Comparison of ENCODE assay signal across 8 mouse cellular contexts in genomic region chr1:131528561-131529166, GRCm38 (mm10). TPM values are rescaled to one million over a fixed set of nuclear protein-coding genes. Genes with fewer than 3 reads are reported as not detected.
DNase-seq lines count a peak whose midpoint lies in the region; ATAC-seq and TF ChIP-seq lines count a peak whose summit lies in the region.

No protein-coding gene starts in this region.

- H3K9me3 ChIP-seq in lung, embryonic 16.5 days (ENCODE audit: control insufficient read depth, low read length) = no peaks in the 10 kb centered on the region
- H3K9me3 ChIP-seq in intestine, embryonic 14.5 days (ENCODE audit: control insufficient read depth, low read length) = no peaks in the 10 kb centered on the region

- H3K36me3 ChIP-seq in lung, embryonic 16.5 days (ENCODE audit: control insufficient read depth, insufficient read depth, low read length) = no peaks in the 10 kb centered on the region
- H3K36me3 ChIP-seq in intestine, embryonic 14.5 days (ENCODE audit: control insufficient read depth, insufficient read depth, low read length) = no peaks in the 10 kb centered on the region
- H3K36me3 ChIP-seq in myocyte (ENCODE audit: control insufficient read depth, insufficient read depth) = no peaks in the 10 kb centered on the region

- H3K27me3 ChIP-seq in lung, embryonic 16.5 days (ENCODE audit: control insufficient read depth, insufficient read depth, low read depth, low read length) = no peaks in the 10 kb centered on the region
- H3K27me3 ChIP-seq in intestine, embryonic 14.5 days (replicated peaks; ENCODE audit: control insufficient read depth, insufficient read depth, low read length) = no peaks in the 10 kb centered on the region
- no peaks in the 10 kb centered on the region for H3K27me3 ChIP-seq in myocyte (ENCODE audit: control insufficient read depth, insufficient read depth, insufficient read length)

- no peak for TF ChIP-seq POLR2A in myocyte (IDR thresholded peaks at IDR 0.05; ENCODE audit: insufficient read length, low read depth)

- peak overlapping the region; percentile 59 for H3ac ChIP-seq in myocyte (ENCODE audit: control insufficient read depth, insufficient read length)

- H3K4me2 ChIP-seq in lung, embryonic 16.5 days (ENCODE audit: low read depth, low read length) = peak overlapping the region; percentile 89
- H3K4me2 ChIP-seq in intestine, embryonic 14.5 days (ENCODE audit: low read length) = peak overlapping the region; percentile 89
- H3K4me2 ChIP-seq in myocyte (ENCODE audit: low read depth) = peak overlapping the region; percentile 99

- peak overlapping the region; percentile 72 for H3K9ac ChIP-seq in lung, embryonic 16.5 days (ENCODE audit: low read length)
- peak overlapping the region; percentile 59 for H3K9ac ChIP-seq in intestine, embryonic 14.5 days (ENCODE audit: low read length)

- peaks cover 21% of the 10 kb centered on the region for H3K4me1 ChIP-seq in lung, embryonic 16.5 days (replicated peaks; ENCODE audit: control insufficient read depth, insufficient read depth, low read length)
- peaks cover 33% of the 10 kb centered on the region for H3K4me1 ChIP-seq in intestine, embryonic 14.5 days (replicated peaks; ENCODE audit: control insufficient read depth, insufficient read depth, low read length)

- H3K27ac ChIP-seq in lung, embryonic 16.5 days (ENCODE audit: low read length) = peak overlapping the region; percentile 87
- peak overlapping the region; percentile 84; the same call in 1 of the 2 replicates for H3K27ac ChIP-seq in intestine, embryonic 14.5 days (ENCODE audit: low read depth)

- no peak for ATAC-seq in lung, embryonic 16.5 days (ENCODE audit: low read depth)
- ATAC-seq in intestine, embryonic 14.5 days (replicated peaks; ENCODE audit: low FRiP score, low TSS enrichment, low read depth) = no peak
- no peak for ATAC-seq in granulocyte monocyte progenitor cell, adult 5-6 weeks (replicated peaks; ENCODE audit: poor library complexity, severe bottlenecking)

- H3K4me3 ChIP-seq in lung, embryonic 16.5 days (ENCODE audit: low read length) = peak overlapping the region; percentile 63
- H3K4me3 ChIP-seq in intestine, embryonic 14.5 days (ENCODE audit: low read depth, low read length) = peak overlapping the region; percentile 82
- H3K4me3 ChIP-seq in myocyte = peak overlapping the region; percentile 88

- WGBS in lung, embryonic 16.5 days = under 1% methylated on average over 9 of the region's 9 CpGs
- WGBS in intestine, embryonic 14.5 days = 2% methylated on average over 9 of the region's 9 CpGs

- peaks cover 24% of the 10 kb centered on the region for H3K79me2 ChIP-seq in myocyte (ENCODE audit: control insufficient read depth, insufficient read depth)

- no peak for DNase-seq in lung, postnatal 36 days
- peak; percentile 29 for DNase-seq in embryo, embryonic 11 days
- DNase-seq in intestine, embryonic 14.5 days (ENCODE audit: low spot score) = peak; percentile 53
- DNase-seq in urinary bladder, adult 18-20 months (ENCODE audit: low spot score in 2 of 2) = no peak
- DNase-seq in spleen, postnatal 4 days (ENCODE audit: low spot score in 2 of 2) = no peak

TF ChIP-seq in myocyte, 11 proteins besides CTCF, POLR2A, EP300 and RAD21:
- TF ChIP-seq E2F4 (IDR thresholded peaks at IDR 0.05; ENCODE audit: insufficient read depth) (no peak), TCF12 (IDR thresholded peaks at IDR 0.05; ENCODE audit: insufficient read depth, poor library complexity, severe bottlenecking) (no peak), REST (IDR thresholded peaks at IDR 0.05; ENCODE audit: insufficient read depth, insufficient read length) (no peak), MYOD1 (IDR thresholded peaks at IDR 0.05; ENCODE audit: control insufficient read depth in 1 of 3, insufficient read length in 2 of 3, low read depth in 2 of 3) (no peak), POLR2AphosphoS2 (IDR thresholded peaks at IDR 0.05; ENCODE audit: insufficient read length, low read depth) (no peak), MYOG (IDR thresholded peaks at IDR 0.05; ENCODE audit: control insufficient read depth in 1 of 3, insufficient read depth in 1 of 3, insufficient read length in 2 of 3, low read depth in 2 of 3) (no peak), USF1 (IDR thresholded peaks at IDR 0.05; ENCODE audit: low read depth) (no peak), TCF3 (IDR thresholded peaks at IDR 0.05; ENCODE audit: insufficient read length, low read depth) (no peak), CEBPB (IDR thresholded peaks at IDR 0.05; ENCODE audit: insufficient read depth, poor library complexity, severe bottlenecking) (no peak), SRF (IDR thresholded peaks at IDR 0.05; ENCODE audit: control insufficient read depth, insufficient read length, low read depth) (no peak), MAX (IDR thresholded peaks at IDR 0.05; ENCODE audit: low read depth) (no peak)

RNA-seq across cellular contexts. Expression of gene Fam72a, which starts 1.0 kb away (rescaled TPM):
- 2.2 TPM in 2 replicates for polyA plus RNA-seq in lung, embryonic 16.5 days (2015; fragmentation: Nextera tagmentation; extraction: Ambion mirVana)
- polyA plus RNA-seq in intestine, embryonic 14.5 days (2014; fragmentation: Nextera tagmentation; extraction: Ambion mirVana) = 2.8 and 3.0 TPM in 2 replicates
- 1.9 TPM for polyA plus RNA-seq in myocyte (2012; fragmentation: generic; extraction: Trizol)
- 3.0 and 8.1 TPM in 2 replicates for total RNA-seq in granulocyte monocyte progenitor cell, adult 5-6 weeks (2014; fragmentation: Nextera tagmentation)
- total RNA-seq in granulocyte monocyte progenitor cell, adult 5-6 weeks (2017) = 5.0 and 5.7 TPM in 2 replicates

RNA-seq across cellular contexts. Expression of gene Srgap2, which starts 1.5 kb away (rescaled TPM):
- 13.6 and 16.7 TPM in 2 replicates for polyA plus RNA-seq in lung, embryonic 16.5 days (2015; fragmentation: Nextera tagmentation; extraction: Ambion mirVana)
- polyA plus RNA-seq in intestine, embryonic 14.5 days (2014; fragmentation: Nextera tagmentation; extraction: Ambion mirVana) = 14.3 and 16.4 TPM in 2 replicates
- 19.1 TPM for polyA plus RNA-seq in myocyte (2012; fragmentation: generic; extraction: Trizol)
- 36.0 and 61.0 TPM in 2 replicates for total RNA-seq in granulocyte monocyte progenitor cell, adult 5-6 weeks (2014; fragmentation: Nextera tagmentation)
- total RNA-seq in granulocyte monocyte progenitor cell, adult 5-6 weeks (2017) = 14.3 and 16.5 TPM in 2 replicates

Comparison
In these comparisons a context has a peak if more than half of its experiments do, and no peak if none do; other contexts are left out.
1. DNase-seq: peak in embryo, embryonic 11 days (single experiment) and intestine, embryonic 14.5 days (single experiment); none in lung, postnatal 36 days (single experiment), urinary bladder, adult 18-20 months (0 of 2) and spleen, postnatal 4 days (0 of 2).
2. Peak in every context shown above with its lines, with median percentiles within 50 percentile points of each other: H3K4me2 ChIP-seq and H3K4me3 ChIP-seq.